Mouse (Mus musculus) liver, embryonic 14.5 days (tissue): Measurements from ENCODE around the gene Fam221a.

Experiments used
- CTCF ChIP-seq: IDR thresholded peaks from 2 replicates; pipeline ENCODE4 v1.5.1; 2016; ENCODE audit warnings: antibody characterized with exemption, low read depth, control low read depth
- EP300 ChIP-seq: IDR thresholded peaks from 2 replicates; pipeline ENCODE4 v1.6.1; 2016; ENCODE audit warnings: antibody characterized with exemption, low read depth

- peak; percentile 70 for TF ChIP-seq CTCF
- TF ChIP-seq EP300 = no peak
Observed at GRCm38 (mm10) chr6:49318966-49319594, 48.5 kb upstream of the Fam221a start, which contains the start of gene Ccdc126.
